Mouse (Mus musculus) lung, postnatal 10 days (tissue): ENCODE measurements around the gene Dlk1.
"Not testable (repeated sequence)": the region's sequence is repeated elsewhere in the genome, so short reads cannot be mapped to it uniquely, and the experiment has no call there.

Source experiments
- DNase-seq: peaks from one replicate; pipeline ENCODE4 v3.0.0; 2021

Gene Dlk1

DNA sequence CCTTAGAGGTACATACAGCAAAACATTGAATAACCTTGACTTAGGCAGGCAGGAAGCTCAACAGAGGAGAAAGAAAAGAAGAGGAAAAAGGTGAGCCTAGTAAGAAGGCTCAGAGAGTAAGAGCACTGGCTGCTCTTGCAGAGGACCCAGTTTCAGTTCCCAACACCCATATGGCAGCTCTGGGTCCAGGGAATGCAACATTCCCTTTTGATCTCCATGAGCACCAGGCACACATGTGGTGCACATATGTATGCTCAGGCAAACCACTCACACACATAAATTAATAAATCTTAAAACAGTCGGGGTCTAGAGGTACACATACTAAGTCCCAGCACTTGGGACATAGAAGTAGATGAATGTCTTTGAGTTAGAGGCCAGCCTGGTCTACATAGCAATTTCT is 33.9 kb downstream of the Dlk1 start:
- not testable (repeated sequence) for DNase-seq

DNA sequence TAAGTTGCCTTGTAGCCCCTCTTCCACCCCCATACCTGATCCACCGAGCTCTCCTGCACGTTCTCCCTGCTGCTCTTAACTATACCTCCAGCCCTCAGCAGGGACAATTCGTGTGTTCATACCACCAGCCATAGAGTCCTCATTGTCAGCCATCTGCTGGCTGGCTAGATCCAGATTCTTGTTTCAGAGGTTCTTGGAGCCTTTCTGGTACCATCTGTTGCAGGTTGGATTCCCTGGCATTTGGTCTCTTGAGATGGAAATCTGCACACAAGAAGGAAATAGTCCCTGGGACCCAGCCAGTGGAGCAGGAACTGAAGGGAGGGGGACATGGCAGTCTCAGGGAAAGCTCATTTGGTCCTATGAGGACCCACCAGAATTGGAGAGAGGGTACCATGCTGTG is 39.1 kb downstream of the Dlk1 start:
- no peak for DNase-seq

DNA sequence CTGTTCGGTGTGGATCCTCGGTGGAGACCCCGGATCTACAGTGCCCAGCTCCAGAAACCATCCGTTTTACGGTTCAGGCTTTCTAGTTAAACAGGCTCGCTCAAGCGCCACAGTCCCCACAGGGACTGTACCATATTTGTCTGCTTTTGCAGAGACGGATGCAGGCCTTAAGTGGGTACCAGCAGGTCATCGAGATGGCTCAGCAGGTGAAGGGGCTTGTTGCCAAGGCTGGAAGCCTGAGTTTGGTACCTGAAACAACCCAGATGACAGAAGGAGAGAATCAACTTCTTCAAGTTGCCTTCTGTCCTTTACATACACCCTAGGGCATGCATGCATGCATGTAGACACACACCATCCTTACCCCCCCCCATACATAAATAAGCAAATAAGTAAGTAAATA is 40.8 kb downstream of the Dlk1 start:
- no peak for DNase-seq

DNA sequence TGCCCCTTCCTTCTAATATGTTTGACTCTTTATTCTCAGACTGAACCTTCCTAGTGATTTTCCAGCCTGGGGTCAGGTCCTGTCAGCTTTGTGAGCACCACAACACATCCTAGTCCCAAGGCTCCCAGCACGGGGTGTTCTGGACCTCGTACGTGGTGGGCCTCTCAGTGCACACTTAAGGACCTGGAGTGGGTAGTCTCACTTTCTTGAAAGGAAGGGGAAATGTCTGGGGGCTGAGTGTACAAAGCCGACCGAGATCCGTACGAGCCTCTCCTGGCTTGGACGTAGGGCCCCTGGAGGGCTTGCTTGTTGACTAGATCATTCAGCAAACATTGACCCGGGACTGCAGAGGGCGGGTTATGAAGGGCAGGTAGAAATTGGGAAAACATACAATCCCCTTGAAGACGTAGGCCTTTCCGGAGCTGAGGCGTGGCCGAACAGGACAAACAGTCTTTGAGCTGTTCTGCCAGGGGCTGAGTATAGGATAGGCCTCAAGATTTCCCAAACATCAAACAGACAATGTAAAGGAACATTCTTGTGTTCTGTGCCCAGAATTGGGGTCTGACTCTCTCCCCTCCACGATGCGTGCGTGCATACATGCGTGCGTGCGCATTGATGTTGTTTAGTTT is 42.5 kb downstream of the Dlk1 start:
- DNase-seq, result no peak

DNA sequence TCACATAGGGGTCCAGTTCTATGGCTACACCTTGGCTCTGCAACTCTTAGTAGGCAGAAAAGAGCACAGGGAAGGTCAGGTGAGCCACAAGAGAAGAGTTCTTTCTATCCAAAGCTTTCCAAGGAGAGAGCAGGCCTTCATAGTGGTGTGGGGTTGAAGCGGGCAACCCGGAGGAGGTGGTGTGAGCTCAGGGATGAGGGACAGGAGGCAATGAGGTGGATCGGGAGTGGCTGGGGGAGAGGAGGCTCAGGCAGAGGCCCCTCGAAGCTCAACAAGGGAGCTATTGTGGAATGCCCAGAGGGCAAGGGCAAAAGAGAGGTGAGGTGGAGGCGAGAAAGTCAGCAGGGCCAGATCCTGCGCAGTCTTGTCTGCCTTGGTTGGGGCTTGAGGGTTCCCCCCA is 43.8 kb downstream of the Dlk1 start:
- no peak for DNase-seq

DNA sequence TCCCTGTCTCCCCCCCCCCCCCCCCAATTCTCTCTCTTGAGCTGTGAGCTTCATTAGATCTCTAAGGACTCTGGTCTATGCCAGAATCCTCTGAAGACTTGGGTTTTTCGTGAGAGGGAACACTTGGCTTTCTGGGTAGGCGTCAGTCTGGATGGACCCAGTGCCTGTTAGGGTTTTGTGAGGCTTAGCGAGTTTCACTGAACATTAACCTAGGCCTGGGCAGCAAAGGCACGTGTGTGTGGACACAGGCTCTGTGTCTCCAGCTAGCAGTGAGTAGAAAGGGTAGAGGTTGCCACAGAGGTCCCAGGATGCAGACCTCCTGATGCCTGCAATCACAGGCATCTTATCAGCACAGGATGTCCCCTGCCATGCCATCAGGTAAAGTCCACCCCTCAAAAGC is 48.4 kb downstream of the Dlk1 start:
- no peak for DNase-seq

DNA sequence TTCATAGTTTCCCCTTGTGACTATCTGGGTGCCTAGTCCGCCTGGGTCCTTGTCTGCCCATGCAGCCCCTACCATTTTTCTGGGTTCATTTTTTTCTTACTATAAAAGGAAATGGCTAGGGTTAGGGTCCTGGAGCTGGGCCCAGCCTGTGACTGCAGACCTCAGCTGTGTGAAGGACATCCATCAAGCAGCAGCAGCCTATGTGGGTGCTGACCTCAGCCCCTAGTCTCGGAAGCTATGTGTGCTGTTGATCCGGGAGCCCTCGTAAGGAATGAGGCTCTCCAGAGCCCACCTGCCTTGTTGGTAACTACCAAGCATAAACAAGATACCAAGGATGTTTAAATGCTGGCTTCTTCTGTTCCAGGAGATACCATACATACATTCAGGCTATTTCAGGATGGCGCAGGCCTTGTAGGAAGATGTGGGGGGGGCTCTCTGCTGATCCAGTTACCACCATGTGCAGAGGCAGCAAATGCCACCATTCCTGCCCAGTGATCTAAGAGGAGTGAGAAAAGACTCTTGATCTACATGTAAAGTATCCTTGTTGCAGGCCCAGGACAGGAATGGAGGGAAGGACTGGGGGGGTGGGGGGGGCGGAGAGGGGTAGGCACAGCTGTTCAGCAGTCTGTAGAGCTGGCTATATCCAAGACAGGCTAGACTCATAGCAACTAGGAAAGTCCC is 49.9 kb downstream of the Dlk1 start:
- no peak for DNase-seq

DNA sequence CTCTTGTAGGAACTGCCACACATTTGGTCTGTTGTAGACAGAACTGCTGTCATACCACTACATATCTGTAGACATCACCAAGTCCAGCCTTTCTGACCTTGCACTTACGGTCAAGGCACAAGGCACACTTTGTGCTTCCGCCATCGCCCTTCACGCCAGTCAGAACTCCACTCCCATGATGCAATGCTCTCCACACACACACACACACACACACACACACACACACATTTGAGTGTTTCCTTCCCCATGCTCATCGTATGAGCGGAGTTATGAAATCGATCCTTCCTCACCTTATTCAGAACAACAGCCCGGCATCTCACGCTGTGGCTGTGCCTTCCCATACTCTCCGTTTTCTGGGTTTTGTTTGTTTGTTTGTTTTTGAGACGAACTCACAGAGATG is 55.1 kb downstream of the Dlk1 start:
- DNase-seq, result no peak

DNA sequence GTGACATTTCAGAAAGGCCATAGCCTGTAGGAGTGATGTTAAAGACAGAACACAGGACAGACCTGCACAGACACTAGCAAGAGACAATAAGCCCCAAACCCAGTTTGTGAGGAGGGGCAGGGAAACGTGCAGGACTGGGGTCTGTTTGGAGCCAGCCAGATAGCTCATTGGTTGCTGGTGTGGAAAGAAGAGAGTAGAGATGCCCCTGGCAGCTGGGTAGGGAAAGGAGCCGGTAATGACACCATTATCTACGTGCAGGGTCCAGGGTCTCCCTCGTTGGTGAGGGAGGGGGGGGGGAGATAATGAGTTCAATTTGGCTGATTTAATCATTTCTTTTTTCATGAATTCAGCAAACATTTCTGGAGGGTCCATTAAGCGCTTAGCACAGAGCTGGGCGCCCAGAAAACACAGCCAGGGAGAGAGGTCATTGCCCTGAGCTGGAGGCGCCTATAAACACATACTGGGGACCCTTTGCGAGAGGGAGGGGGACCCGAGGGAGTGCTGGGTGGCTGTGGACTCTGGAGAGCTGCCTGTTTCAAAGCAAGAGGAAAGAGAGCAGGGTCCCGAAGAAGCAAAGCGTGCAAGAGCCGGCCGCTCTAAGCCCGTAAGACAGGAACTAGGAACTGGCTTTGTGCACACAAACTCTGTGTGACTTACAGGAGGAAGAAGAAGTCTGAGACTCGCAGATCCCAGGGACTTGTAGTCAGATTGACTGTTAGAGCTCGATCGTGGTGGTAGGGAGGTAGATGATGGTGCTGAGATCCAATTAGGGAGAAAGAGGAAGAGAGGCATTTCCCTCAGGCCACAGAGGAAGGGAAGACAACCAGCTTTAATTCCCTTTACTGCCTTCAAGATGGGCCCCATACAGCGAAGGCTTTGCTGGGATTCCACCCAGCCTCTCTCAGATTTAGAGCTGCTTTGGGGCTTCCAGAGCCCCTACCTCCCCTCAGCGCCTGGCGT is 56.2 kb downstream of the Dlk1 start:
- peak; percentile 7 for DNase-seq

DNA sequence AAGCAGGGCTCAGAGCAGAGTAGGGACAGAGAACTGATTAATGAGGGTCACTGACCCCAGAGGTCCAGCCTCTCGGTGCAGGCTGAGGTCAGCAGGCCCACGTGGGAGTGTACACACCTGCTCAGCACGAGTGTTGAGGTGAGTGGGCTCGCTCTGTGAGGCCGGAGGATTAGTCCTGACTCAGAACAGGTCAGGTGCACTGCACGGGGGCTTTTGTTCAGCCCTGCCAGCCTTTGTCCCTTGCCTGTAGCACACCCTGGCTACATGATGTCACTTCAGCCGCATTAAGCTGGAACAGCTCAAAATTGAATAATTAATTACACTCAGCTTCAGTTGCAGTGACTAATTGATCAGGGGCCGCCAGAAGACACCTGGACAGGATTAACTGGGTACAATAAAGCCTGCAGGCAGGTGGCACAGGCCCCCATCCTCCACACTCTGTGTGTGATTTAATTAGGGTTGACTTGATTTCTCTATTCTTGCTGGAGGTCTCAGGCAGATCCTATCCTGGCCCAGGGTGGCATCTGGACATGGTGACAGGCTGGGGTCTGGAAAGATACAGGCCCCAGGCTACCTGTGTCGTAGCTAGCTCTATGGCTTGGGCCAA is 57.0 kb downstream of the Dlk1 start:
- DNase-seq, result no peak

DNA sequence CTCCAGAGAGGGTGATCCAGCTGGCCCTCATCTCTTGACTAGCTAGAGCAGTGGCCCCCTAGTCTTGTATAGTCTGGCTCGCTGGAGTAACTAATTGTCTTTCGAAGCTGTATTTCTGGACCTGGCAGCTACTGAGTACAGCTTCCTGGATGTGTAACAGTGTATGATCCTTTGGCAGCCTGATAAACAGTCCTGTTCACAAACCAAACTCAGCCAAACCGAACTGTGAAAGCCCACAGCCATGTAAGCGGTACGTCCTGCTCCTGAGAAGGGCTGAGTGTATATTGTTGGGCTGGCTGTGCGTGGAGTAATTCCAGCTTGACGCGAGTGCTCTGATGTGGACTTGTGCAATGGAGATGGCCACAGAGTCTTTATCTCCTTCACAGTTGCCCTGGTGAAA is 57.6 kb downstream of the Dlk1 start:
- DNase-seq, result peak; percentile 12

DNA sequence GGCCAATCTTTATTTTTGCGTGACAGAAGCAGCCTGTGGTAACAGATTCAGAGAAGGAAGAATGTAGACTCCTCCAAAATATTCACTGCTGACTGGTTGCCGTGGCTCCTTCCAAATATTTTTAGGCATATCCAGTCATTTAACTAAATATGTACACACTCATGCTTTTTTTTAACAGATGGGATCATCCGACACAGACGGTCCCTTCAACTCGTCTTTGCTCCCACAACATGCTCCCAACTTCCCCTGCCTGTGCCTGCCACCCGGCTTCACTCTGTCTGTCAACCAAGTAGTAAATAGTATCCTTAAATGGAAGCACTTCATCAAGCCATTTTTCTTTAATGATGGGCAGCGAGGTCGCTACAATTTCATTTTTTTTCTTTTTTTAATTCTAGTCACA is 58.8 kb downstream of the Dlk1 start:
- no peak for DNase-seq

DNA sequence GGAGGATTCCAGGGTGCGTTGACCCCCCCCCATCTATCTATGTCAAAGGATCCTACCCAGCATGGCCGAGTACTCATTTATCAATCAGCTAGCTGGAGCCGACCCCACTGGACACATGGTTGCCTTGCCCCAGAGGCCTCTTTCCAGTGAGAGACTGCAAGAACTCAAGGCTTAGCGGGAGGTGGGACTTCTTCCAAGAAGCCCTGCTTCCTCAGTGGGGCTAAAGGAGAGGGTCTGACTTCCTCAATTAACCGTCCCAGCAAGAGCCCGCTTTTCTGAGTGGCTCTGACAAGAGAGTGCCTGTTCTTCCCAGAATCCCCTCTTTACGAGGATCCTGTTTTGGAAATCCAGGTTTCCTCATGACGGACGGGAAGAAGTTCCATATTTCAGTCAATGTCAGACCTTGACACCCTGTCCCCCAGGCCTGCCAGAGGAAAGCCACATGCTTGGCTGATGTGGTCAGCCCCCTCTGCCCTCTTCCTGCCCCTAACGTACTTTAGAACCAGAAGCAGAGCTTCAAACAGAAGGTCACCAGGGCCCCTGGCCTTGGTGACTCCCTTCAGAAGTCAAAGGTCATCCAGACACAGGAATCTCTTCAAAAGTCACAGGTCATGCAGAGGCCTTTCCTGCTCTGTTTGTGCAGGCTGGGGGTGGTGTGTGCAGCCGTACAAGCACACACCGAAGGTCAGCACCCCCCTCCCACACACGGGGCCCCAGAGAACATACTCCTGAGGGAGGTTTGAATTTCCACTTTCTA is 59.7 kb downstream of the Dlk1 start:
- DNase-seq, result no peak
